Mouse (Mus musculus) ES-E14 (cell line): ENCODE results near the gene Iqgap2. TPM values are rescaled to one million over a fixed set of nuclear protein-coding genes. Genes with fewer than 3 reads are reported as not detected.

Experiments
- DNase-seq: peaks from one replicate; pipeline ENCODE4 v3.0.0-alpha.2; 2013; ENCODE audit warnings: low read depth, low spot score
- H3K27ac ChIP-seq: 2 replicates; pipeline ENCODE4 v1.5.1; 2012; ENCODE audit warnings: low read depth, mild to moderate bottlenecking, low read length, moderate library complexity, mixed read lengths; ENCODE audit not compliant: poor library complexity, insufficient read depth, severe bottlenecking
- H3K36me3 ChIP-seq: 2 replicates; pipeline ENCODE4 v1.6.1; 2012; ENCODE audit warnings: mild to moderate bottlenecking, low read length, moderate library complexity, mixed read lengths; ENCODE audit not compliant: control insufficient read depth, poor library complexity, insufficient read depth, severe bottlenecking
- H3K4me1 ChIP-seq, 2 experiments: fragments of 150-350 bp in 1 of 2; sonication (generic) in 1 of 2; 2 replicates each; pipeline ENCODE4 v1.6.1; 2012; ENCODE audit warnings: low read length in 2 of 2, mild to moderate bottlenecking in 1 of 2, mixed read lengths in 1 of 2; ENCODE audit not compliant: control insufficient read depth in 2 of 2, insufficient read depth in 2 of 2, poor library complexity in 1 of 2
- H3K4me3 ChIP-seq, 2 experiments: fragments of 150-350 bp in 1 of 2; sonication (generic) in 1 of 2; 2 replicates each; pipeline ENCODE4 v1.5.1; 2012; ENCODE audit warnings: low read length in 2 of 2, low read depth in 1 of 2, mild to moderate bottlenecking in 1 of 2, mixed read lengths in 1 of 2; ENCODE audit not compliant: insufficient read depth in 1 of 2, poor library complexity in 1 of 2, severe bottlenecking in 1 of 2
- H3K9ac ChIP-seq: 2 replicates; pipeline ENCODE4 v1.6.1; 2012; ENCODE audit warnings: low read depth, mild to moderate bottlenecking, low read length, mixed read lengths; ENCODE audit not compliant: poor library complexity, insufficient read depth, severe bottlenecking
- H3K9me3 ChIP-seq: fragments of 150-350 bp; sonication (generic); 2 replicates; pipeline ENCODE4 v1.6.1; 2012; ENCODE audit warnings: low read depth, mild to moderate bottlenecking, low read length; ENCODE audit not compliant: control insufficient read depth, insufficient read depth
- CHD2 ChIP-seq: IDR thresholded peaks from 2 replicates; pipeline ENCODE4 v1.6.1; 2014; ENCODE audit warnings: mild to moderate bottlenecking, low read depth, low read length, inconsistent platforms
- HCFC1 ChIP-seq: IDR thresholded peaks from 2 replicates; pipeline ENCODE4 v1.6.1; 2012; ENCODE audit warnings: low read length, inconsistent platforms, borderline replicate concordance; ENCODE audit not compliant: insufficient read depth
- MAFK ChIP-seq: IDR thresholded peaks from 2 replicates; pipeline ENCODE4 v1.6.1; 2014; ENCODE audit warnings: mild to moderate bottlenecking, low read depth, low read length, inconsistent platforms; ENCODE audit not compliant: insufficient read depth
- ZC3H11A ChIP-seq: IDR thresholded peaks from 2 replicates; pipeline ENCODE4 v1.6.1; 2012; ENCODE audit warnings: low read depth, mild to moderate bottlenecking, inconsistent platforms, low read length, borderline replicate concordance
- ZNF384 ChIP-seq: IDR thresholded peaks from 2 replicates; pipeline ENCODE4 v1.6.1; 2012; ENCODE audit warnings: low read depth, low read length, inconsistent platforms
- in situ Hi-C, 2 experiments: fragments of 600-800 bp; cut with MboI; formaldehyde crosslinking; loops; one replicate each; pipeline ENCODE4 v1.15.1; 2025; ENCODE audit warnings: low sequenced_read_pairs in 2 of 2, inconsistent platforms in 1 of 2; ENCODE audit not compliant: unreplicated experiment in 2 of 2
- total RNA-seq: library from RNA; depleted of rRNA; stranded (reverse); fragments of 300-350 nt; gene quantifications from 2 replicates; pipeline ENCODE4 v1.2.3, GENCODE M21; 2012

Gene Iqgap2
- total RNA-seq, 1 experiment = 15.0 TPM

DNA sequence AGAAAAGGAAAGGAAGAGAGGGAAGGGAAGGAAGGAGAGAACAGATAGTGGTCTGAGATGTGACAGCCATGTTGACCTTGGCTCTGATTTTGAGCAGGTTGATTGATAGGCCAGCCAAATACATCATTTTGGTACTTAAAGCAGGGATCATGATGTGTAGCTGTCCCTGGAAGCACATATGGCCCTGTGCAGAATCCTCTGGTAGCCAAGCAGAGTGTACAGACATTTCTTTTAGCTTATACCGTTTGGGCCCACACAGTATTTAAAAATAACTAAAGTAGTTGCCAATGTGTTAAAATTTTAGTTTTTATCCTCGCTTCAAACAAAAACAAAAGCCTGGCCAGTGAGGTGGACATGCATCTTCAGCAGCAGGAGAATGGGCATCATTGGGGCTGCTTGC lies 17.5 kb upstream of the Iqgap2 start:
- no peaks in the 10 kb centered on the region for H3K36me3 ChIP-seq
- DNase-seq = no peak
- H3K9me3 ChIP-seq = no peaks in the 10 kb centered on the region
- TF ChIP-seq ZC3H11A = no peak
- H3K4me3 ChIP-seq = no peak overlapping the region
- H3K4me1 ChIP-seq = no peaks in the 10 kb centered on the region; a peak in 1 of 4 replicates
- in situ Hi-C loops = no loop called here
- no peak overlapping the region for H3K9ac ChIP-seq
- no peak overlapping the region for H3K27ac ChIP-seq

DNA sequence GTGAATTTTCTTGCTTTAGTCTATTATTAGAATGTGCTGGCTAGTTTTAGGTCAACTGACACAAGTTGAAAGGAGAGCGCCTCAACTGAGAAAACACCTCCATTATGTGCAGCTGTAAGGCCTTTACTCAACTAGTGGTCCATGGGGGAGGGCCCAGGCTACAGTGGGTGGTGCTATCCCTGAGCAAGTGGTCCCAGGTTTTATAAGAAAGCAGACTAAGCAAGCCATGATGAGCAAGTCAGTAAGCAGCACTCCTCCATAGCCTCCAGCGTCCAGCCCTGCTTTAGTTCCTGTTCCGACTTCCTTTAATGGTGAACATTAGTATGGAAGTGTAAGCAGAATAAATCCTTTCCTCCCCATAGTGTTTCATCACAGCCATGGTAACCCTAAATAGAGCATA lies 11.0 kb upstream of the Iqgap2 start:
- TF ChIP-seq MAFK (no peak), HCFC1 (no peak), CHD2 (no peak), ZC3H11A (no peak), ZNF384 (no peak)
- H3K36me3 ChIP-seq = no peaks in the 10 kb centered on the region
- in situ Hi-C loops = no loop called here
- no peak for DNase-seq
- H3K9ac ChIP-seq = no peak overlapping the region
- no peaks in the 10 kb centered on the region for H3K4me1 ChIP-seq
- H3K27ac ChIP-seq = no peak overlapping the region
- no peak overlapping the region for H3K4me3 ChIP-seq
- no peaks in the 10 kb centered on the region for H3K9me3 ChIP-seq

DNA sequence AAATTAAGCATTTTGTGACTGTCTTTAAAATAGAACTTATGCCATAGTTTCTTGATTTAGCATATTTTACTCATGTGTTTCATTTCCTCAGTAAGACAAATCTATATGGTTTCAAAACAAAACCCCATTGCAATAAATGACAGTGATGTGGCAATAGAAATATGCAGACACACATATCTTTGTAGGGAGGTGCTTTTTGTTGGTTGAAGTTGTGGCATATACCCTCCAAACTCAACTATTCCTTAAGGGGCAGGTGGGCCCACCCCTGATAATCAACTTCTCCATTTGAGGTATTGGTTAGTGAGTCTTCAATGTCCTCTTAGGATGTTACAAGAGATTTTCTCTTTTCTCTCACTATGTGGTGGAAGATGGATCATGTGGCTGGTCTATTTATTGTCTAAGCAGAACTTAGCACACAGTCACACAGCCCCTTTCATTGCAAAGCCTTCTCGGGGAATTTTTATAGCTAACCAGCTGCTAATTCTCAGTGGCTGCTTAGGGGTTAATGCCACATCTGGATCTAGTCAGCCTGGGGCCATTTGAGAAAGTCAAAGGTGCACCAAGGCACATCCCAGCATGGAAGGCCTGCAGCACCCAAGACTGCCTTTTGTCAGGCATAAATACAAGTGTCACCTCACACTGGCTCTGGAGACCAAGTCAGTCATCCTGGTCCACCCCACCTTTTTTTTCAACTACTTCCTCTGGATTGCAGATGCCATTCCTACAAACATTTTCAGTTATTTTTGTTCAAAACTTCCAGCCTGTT lies 8.3 kb upstream of the Iqgap2 start:
- no peak for TF ChIP-seq ZC3H11A
- no peak for TF ChIP-seq HCFC1
- TF ChIP-seq CHD2 = no peak
- no peak for TF ChIP-seq MAFK
- no peak for TF ChIP-seq ZNF384
- Histone ChIP-seq H3K9ac (no peak overlapping the region), H3K27ac (no peak overlapping the region), H3K4me3 (no peak overlapping the region), H3K4me1 (no peaks in the 10 kb centered on the region), H3K9me3 (no peaks in the 10 kb centered on the region), H3K36me3 (no peaks in the 10 kb centered on the region)
- in situ Hi-C loops = no loop called here
- DNase-seq = no peak

DNA sequence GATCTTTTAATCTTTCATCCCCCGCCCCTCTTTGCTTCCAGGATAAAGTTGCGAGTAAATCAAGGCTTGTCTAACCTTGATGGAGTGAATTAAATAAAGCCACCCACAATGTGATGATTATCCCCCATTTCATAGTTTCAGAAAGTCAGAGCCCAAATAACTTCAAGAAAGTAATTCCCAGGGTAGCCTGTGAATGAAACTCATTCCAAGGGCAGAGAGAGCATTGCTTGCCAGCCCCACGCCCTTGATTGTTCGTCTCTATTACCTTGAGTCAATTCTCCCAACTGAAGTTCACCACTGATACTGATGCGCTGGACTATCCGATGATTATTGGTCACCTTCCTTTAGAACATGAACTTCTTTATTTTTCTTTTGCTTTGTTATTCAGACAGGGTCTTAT lies 4.8 kb upstream of the Iqgap2 start:
- no peak overlapping the region for H3K4me3 ChIP-seq
- H3K27ac ChIP-seq = no peak overlapping the region
- H3K36me3 ChIP-seq = no peaks in the 10 kb centered on the region
- no peak overlapping the region for H3K9ac ChIP-seq
- H3K9me3 ChIP-seq = no peaks in the 10 kb centered on the region
- H3K4me1 ChIP-seq = peaks cover 0 to 2% of the 10 kb centered on the region in 2 experiments; a peak in 2 of 4 replicates
- TF ChIP-seq HCFC1 (no peak), MAFK (no peak), CHD2 (no peak), ZNF384 (no peak), ZC3H11A (no peak)
- in situ Hi-C loops = no loop called here
- DNase-seq = no peak

DNA sequence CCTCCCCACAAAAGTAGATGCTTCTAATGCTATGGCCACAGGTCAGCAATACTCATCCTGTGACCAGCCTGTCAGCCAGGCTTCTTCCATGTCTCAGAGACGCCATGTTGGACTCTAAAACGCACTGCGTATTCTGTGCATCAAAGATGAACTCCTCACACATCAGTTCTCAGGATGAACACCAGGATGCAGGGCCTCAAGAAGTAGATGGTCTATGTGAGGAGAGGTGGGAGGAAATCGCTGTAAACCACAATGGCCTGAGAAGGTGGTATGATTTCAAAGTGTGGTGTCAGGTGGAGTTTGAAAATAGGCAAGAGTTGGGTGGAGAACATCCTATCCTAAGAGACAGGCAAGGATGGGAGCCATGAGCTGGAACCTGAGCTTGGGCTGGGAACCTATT lies 1.4 kb upstream of the Iqgap2 start:
- no peak overlapping the region for H3K9ac ChIP-seq
- no peak overlapping the region for H3K4me3 ChIP-seq
- no peak for DNase-seq
- no peak overlapping the region for H3K27ac ChIP-seq
- in situ Hi-C loops = no loop called here
- peaks cover 0 to 4% of the 10 kb centered on the region in 2 experiments; a peak in 2 of 4 replicates for H3K4me1 ChIP-seq
- H3K9me3 ChIP-seq = no peaks in the 10 kb centered on the region
- TF ChIP-seq ZC3H11A (no peak), MAFK (no peak)
- H3K36me3 ChIP-seq = no peaks in the 10 kb centered on the region; the same call in 1 of the 2 replicates
